Mouse (Mus musculus) adipose tissue, adult 10 weeks (tissue): Measurements from ENCODE around the gene Olfr186. TPM values are rescaled to one million over a fixed set of nuclear protein-coding genes. Genes with fewer than 3 reads are reported as not detected.

Experiments used
- polyA plus RNA-seq: library from polyadenylated mRNA; stranded (reverse); fragments of 350-450 nt; fragmentation: Illumina TruSeq; extraction: RNeasy Lipid Tissue Mini Kit (QIAGEN cat#74804); gene quantifications from one replicate; pipeline ENCODE4 v1.2.3, GENCODE M21; 2014; ENCODE audit warnings: low read depth, low replicate concordance

Olfr186 gene
- polyA plus RNA-seq: not detected

GRCm38 (mm10) chr16:59030191-59030590 lies at the start of gene Olfr186:
TSS of gene Olfr186 (minus strand) at chr16:59030291.

GRCm38 (mm10) chr16:59077905-59078304 lies 47.8 kb upstream of the Olfr186 start, which contains the start of gene Olfr190:
TSS of gene Olfr190 (minus strand) at chr16:59078005.

GRCm38 (mm10) chr16:59039710-59040109 lies 9.6 kb upstream of the Olfr186 start, which contains the start of gene Olfr187:
TSS of gene Olfr187 (minus strand) at chr16:59039767.

GRCm38 (mm10) chr16:58995057-58995456 lies 35.0 kb downstream of the Olfr186 start, which contains the start of gene Olfr183:
TSS of gene Olfr183 (plus strand) at chr16:58995357.

Other genes starting within 250 kb of the Olfr186 start
- gene Olfr173, start 230.0 kb downstream of the Olfr186 start, polyA plus RNA-seq: not detected
- gene Olfr175-ps1, start 203.5 kb downstream of the Olfr186 start, polyA plus RNA-seq: not detected
- not detected for gene Olfr177, start 155.5 kb downstream of the Olfr186 start, polyA plus RNA-seq
- not detected for gene Olfr178, start 138.2 kb downstream of the Olfr186 start, polyA plus RNA-seq
- gene Olfr181, start 101.5 kb downstream of the Olfr186 start, polyA plus RNA-seq: not detected
- gene Olfr180, start 100.9 kb downstream of the Olfr186 start, polyA plus RNA-seq: not detected
- not detected for gene Olfr183, start 34.9 kb downstream of the Olfr186 start, polyA plus RNA-seq
- gene Olfr187, start 9.5 kb upstream of the Olfr186 start, polyA plus RNA-seq: not detected
- gene Olfr190, start 47.7 kb upstream of the Olfr186 start, polyA plus RNA-seq: not detected
- gene Olfr191, start 59.5 kb upstream of the Olfr186 start, polyA plus RNA-seq: not detected
- not detected for gene Olfr193, start 81.6 kb upstream of the Olfr186 start, polyA plus RNA-seq
- not detected for gene Olfr194, start 90.8 kb upstream of the Olfr186 start, polyA plus RNA-seq
- not detected for gene Olfr195, start 116.8 kb upstream of the Olfr186 start, polyA plus RNA-seq
- gene Olfr196, start 140.2 kb upstream of the Olfr186 start, polyA plus RNA-seq: not detected
- not detected for gene Olfr198, start 173.2 kb upstream of the Olfr186 start, polyA plus RNA-seq
- gene Olfr199, start 189.5 kb upstream of the Olfr186 start, polyA plus RNA-seq: not detected
- gene Olfr201, start 242.3 kb upstream of the Olfr186 start, polyA plus RNA-seq: not detected